8 mouse cellular contexts compared by ENCODE assay signal in the genomic region with DNA sequence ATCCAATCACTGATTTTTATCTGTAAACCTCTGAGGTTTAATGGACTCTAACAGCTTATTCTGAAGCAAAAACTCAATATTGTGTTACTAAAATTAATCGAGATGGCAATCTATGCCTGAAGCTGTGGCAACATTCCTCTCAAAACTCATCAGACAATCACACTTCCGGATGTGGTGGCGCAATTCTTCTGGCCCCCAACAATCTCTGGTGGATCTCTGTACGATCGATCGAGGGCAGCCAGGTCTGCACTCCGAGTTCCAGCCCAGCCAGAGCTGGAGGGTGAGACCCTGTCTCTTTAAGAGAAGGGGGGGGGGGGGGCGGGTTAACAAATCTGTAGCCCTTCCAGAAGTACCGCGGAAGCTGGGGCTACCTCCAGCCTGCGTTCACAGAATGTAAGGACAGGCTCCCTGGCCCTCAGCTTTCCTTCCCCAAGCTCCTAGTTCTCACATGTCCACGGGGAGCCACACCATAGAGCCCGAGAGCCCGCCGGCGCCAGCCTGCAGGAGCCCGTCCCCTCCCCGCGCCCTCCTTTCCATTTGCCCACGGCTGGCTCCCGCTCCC. TPM values are rescaled to one million over a fixed set of nuclear protein-coding genes. Genes with fewer than 3 reads are reported as not detected.
DNase-seq lines count a peak whose midpoint lies in the region; ATAC-seq and TF ChIP-seq lines count a peak whose summit lies in the region.

No protein-coding gene starts in this region.

- H3K79me2 ChIP-seq in liver, adult 2 months (ENCODE audit: control insufficient read depth, insufficient read depth, low read length) = no peaks in the 10 kb centered on the region; the same call in 1 of the 2 replicates

- no peak for TF ChIP-seq POLR2A in thymus, adult 2 months (IDR thresholded peaks at IDR 0.05; ENCODE audit: control insufficient read depth, extremely low read depth, insufficient read depth, low read length, poor library complexity)
- TF ChIP-seq POLR2A in liver, adult 2 months (IDR thresholded peaks at IDR 0.05; ENCODE audit: extremely low read depth, insufficient read depth, low read length) = no peak

- TF ChIP-seq CTCF in thymus, adult 2 months (IDR thresholded peaks at IDR 0.05; ENCODE audit: borderline replicate concordance, control insufficient read depth, extremely low read depth, insufficient read depth, low read length, poor library complexity) = no peak
- no peak for TF ChIP-seq CTCF in liver, adult 2 months (IDR thresholded peaks at IDR 0.05; ENCODE audit: low read depth, low read length)

- peak overlapping the region; percentile 57 for H3K4me3 ChIP-seq in thymus, adult 2 months (ENCODE audit: control insufficient read depth, insufficient read depth, low read length)
- H3K4me3 ChIP-seq in liver, adult 2 months (ENCODE audit: insufficient read depth, low read depth, low read length) = peak overlapping the region; percentile 61
- H3K4me3 ChIP-seq in stomach, embryonic 16.5 days (replicated peaks; ENCODE audit: low read length) = peak overlapping the region; percentile 84

- ATAC-seq in cerebellum, adult (ENCODE audit: insufficient number of reproducible peaks, low FRiP score, low TSS enrichment) = peak; percentile 32; the same call in 1 of the 2 replicates
- ATAC-seq in stomach, embryonic 16.5 days (ENCODE audit: insufficient read depth, low FRiP score) = peak; percentile 61

- no peaks in the 10 kb centered on the region for H3K9me3 ChIP-seq in stomach, embryonic 16.5 days (replicated peaks; ENCODE audit: control insufficient read depth, low read length)

- no peaks in the 10 kb centered on the region for H3K27me3 ChIP-seq in thymus, adult 2 months (ENCODE audit: control insufficient read depth, insufficient read depth, low read length)
- no peaks in the 10 kb centered on the region for H3K27me3 ChIP-seq in liver, adult 2 months (ENCODE audit: control insufficient read depth, insufficient read depth, low read length)
- H3K27me3 ChIP-seq in stomach, embryonic 16.5 days (ENCODE audit: control insufficient read depth, insufficient read depth, low read length) = no peaks in the 10 kb centered on the region

- H3K4me2 ChIP-seq in stomach, embryonic 16.5 days (ENCODE audit: low read depth, low read length) = peak overlapping the region; percentile 67

- 0 out of 2 replicates have a peak, but pooled peaks cover 6% of the 10 kb centered on the region for H3K36me3 ChIP-seq in thymus, adult 2 months (ENCODE audit: control insufficient read depth, insufficient read depth, low read length)
- no peaks in the 10 kb centered on the region for H3K36me3 ChIP-seq in liver, adult 2 months (ENCODE audit: control insufficient read depth, insufficient read depth, low read length)
- H3K36me3 ChIP-seq in stomach, embryonic 16.5 days (ENCODE audit: control insufficient read depth, insufficient read depth, low read length) = peaks cover 15% of the 10 kb centered on the region

- DNase-seq in cerebellum, postnatal 36 days = no peak
- no peak for DNase-seq in thymus, adult 2 months
- DNase-seq in thymus, postnatal 25 days = no peak
- peak; percentile 86 for DNase-seq in liver, adult 2 months (ENCODE audit: extremely low read depth, low read depth, low spot score)
- no peak for DNase-seq in right cerebral cortex, postnatal 36 days (ENCODE audit: low spot score in 2 of 2)
- DNase-seq in frontal cortex, adult 2 months (ENCODE audit: extremely low spot score in 1 of 2, low spot score in 1 of 2) = no peak

- 0% methylated on average over 20 of the region's 21 CpGs for WGBS in thymus, adult 2 months
- WGBS in liver, adult 2 months = under 1% methylated on average over 21 of the region's 21 CpGs
- WGBS in stomach, embryonic 16.5 days = under 1% methylated on average over 20 of the region's 21 CpGs

- H3K4me1 ChIP-seq in thymus, adult 2 months (replicated peaks; ENCODE audit: control insufficient read depth, insufficient read depth, low read length) = peaks cover 10% of the 10 kb centered on the region
- H3K4me1 ChIP-seq in liver, adult 2 months (ENCODE audit: control insufficient read depth, insufficient read depth, low read length) = peaks cover 4% of the 10 kb centered on the region; the same call in 1 of the 2 replicates
- peaks cover 13% of the 10 kb centered on the region for H3K4me1 ChIP-seq in stomach, embryonic 16.5 days (ENCODE audit: control insufficient read depth, insufficient read depth, low read length)

- peak overlapping the region; percentile 42 for H3K9ac ChIP-seq in liver, adult 2 months (ENCODE audit: low read depth, low read length)
- H3K9ac ChIP-seq in stomach, embryonic 16.5 days (ENCODE audit: low read length) = peak overlapping the region; percentile 76

- no peak overlapping the region for H3K27ac ChIP-seq in thymus, adult 2 months (ENCODE audit: control insufficient read depth, insufficient read depth, low read length)
- H3K27ac ChIP-seq in liver, adult 2 months (replicated peaks; ENCODE audit: insufficient read depth, low read depth, low read length) = peak overlapping the region; percentile 83
- H3K27ac ChIP-seq in stomach, embryonic 16.5 days (ENCODE audit: low read length) = peak overlapping the region; percentile 85

RNA-seq across cellular contexts. Expression of a gene that starts 0.5 kb away (rescaled TPM):
- polyA plus RNA-seq in thymus, adult 2 months (2012; rRNA removed) = 1.9 and 2.8 TPM in 2 replicates
- 2.0 and 2.2 TPM in 2 replicates for total RNA-seq in liver, adult 2 months (2014; rRNA removed)
- 0.17 and 0.31 TPM in 2 replicates for polyA plus RNA-seq in liver, adult 2 months (2012; rRNA removed)
- polyA plus RNA-seq in stomach, embryonic 16.5 days (2015; fragmentation: Nextera tagmentation; extraction: Ambion mirVana) = 6.8 and 9.5 TPM in 2 replicates
- polyA plus RNA-seq in frontal cortex, adult 2 months (2012; rRNA removed) = 0.06 and 0.08 TPM in 2 replicates

RNA-seq across cellular contexts. Expression of a gene that starts 56.8 kb away (rescaled TPM):
- polyA plus RNA-seq in thymus, adult 2 months (2012; rRNA removed) = 14.9 and 15.6 TPM in 2 replicates
- total RNA-seq in liver, adult 2 months (2014; rRNA removed) = 3.2 and 3.7 TPM in 2 replicates
- 2.0 and 3.4 TPM in 2 replicates for polyA plus RNA-seq in liver, adult 2 months (2012; rRNA removed)
- 22.2 and 23.0 TPM in 2 replicates for polyA plus RNA-seq in stomach, embryonic 16.5 days (2015; fragmentation: Nextera tagmentation; extraction: Ambion mirVana)
- 17.0 and 21.5 TPM in 2 replicates for polyA plus RNA-seq in frontal cortex, adult 2 months (2012; rRNA removed)
